Mouse (Mus musculus) lung, embryonic 15.5 days (tissue): ENCODE data around the gene Ago1. TPM values are rescaled to one million over a fixed set of nuclear protein-coding genes. Genes with fewer than 3 reads are reported as not detected.

Experiments used
- ATAC-seq: fragments of 200-750 bp; cut with Nextera tagmentation; 2 replicates; pipeline ENCODE4 v1.8.0; 2017; ENCODE audit warnings: moderate number of reproducible peaks, borderline replicate concordance; ENCODE audit not compliant: low FRiP score, low TSS enrichment; ENCODE audit errors: extremely low read depth
- H3K27ac ChIP-seq: fragments of 300-500 bp; sonication (generic); 2 replicates; pipeline ENCODE4 v1.5.1; 2015; ENCODE audit warnings: moderate library complexity, mild to moderate bottlenecking, inconsistent platforms
- H3K27me3 ChIP-seq: fragments of 300-500 bp; sonication (generic); 2 replicates; pipeline ENCODE4 v1.6.1; 2015; ENCODE audit warnings: inconsistent platforms
- H3K36me3 ChIP-seq: fragments of 300-500 bp; sonication (generic); 2 replicates; pipeline ENCODE4 v1.6.1; 2015; ENCODE audit warnings: inconsistent platforms
- H3K4me1 ChIP-seq: fragments of 300-500 bp; sonication (generic); 2 replicates; pipeline ENCODE4 v1.6.1; 2015; ENCODE audit warnings: inconsistent platforms
- H3K4me2 ChIP-seq: fragments of 300-500 bp; sonication (generic); 2 replicates; pipeline ENCODE4 v1.6.1; 2015; ENCODE audit warnings: inconsistent platforms, mild to moderate bottlenecking, moderate library complexity
- H3K4me3 ChIP-seq: fragments of 300-500 bp; sonication (generic); 2 replicates; pipeline ENCODE4 v1.5.1; 2015; ENCODE audit warnings: mild to moderate bottlenecking, inconsistent platforms
- H3K9ac ChIP-seq: fragments of 300-500 bp; sonication (generic); 2 replicates; pipeline ENCODE4 v1.6.1; 2015; ENCODE audit warnings: inconsistent platforms
- H3K9me3 ChIP-seq: fragments of 300-500 bp; sonication (generic); 2 replicates; pipeline ENCODE4 v1.6.1; 2016; ENCODE audit warnings: inconsistent platforms
- WGBS: fragments of 180-500 bp; shearing (Covaris S2); methylation state at CpG from one replicate; pipeline ENCODE4 v1.1.7; 2015; 5-methylcytosine and 5-hydroxymethylcytosine counted together
- polyA plus RNA-seq: library from polyadenylated mRNA; unstranded; fragments of >200 nt; fragmentation: Nextera tagmentation; extraction: Ambion mirVana; gene quantifications from 2 replicates; pipeline ENCODE4 v1.2.1, GENCODE M21; 2015

Ago1 gene
- 6.0 and 6.7 TPM in 2 replicates for polyA plus RNA-seq

- ATAC-seq, result peak; percentile 84
- peak within 1 kb of the TSS; percentile 94 for H3K9ac ChIP-seq
- peak within 1 kb of the TSS; percentile 64 for H3K4me2 ChIP-seq
- H3K27me3 ChIP-seq, result no peaks in the 10 kb centered on the region
- WGBS, result under 1% methylated on average over 40 of the region's 55 CpGs
- peak within 1 kb of the TSS; percentile 94 for H3K27ac ChIP-seq
- H3K4me1 ChIP-seq, result peaks cover 44% of the 10 kb centered on the region
- H3K4me3 ChIP-seq, result peak within 1 kb of the TSS; percentile 92
- H3K9me3 ChIP-seq, result no peaks in the 10 kb centered on the region
- no peaks in the 10 kb centered on the region for H3K36me3 ChIP-seq
These were observed at the start of gene Ago1 for GRCm38 (mm10) chr4:126468285-126468901. TSS of gene Ago1 (minus strand) at chr4:126468583.

GRCm38 (mm10) chr4:126512308-126513066, 44.1 kb upstream of the Ago1 start:
- H3K27me3 ChIP-seq, result no peaks in the 10 kb centered on the region
- H3K9ac ChIP-seq, result no peak overlapping the region
- ATAC-seq, result peak; percentile 85
- 44% methylated on average over 6 of the region's 6 CpGs for WGBS
- no peak overlapping the region for H3K4me3 ChIP-seq
- peak overlapping the region; percentile 91 for H3K27ac ChIP-seq
- H3K36me3 ChIP-seq, result peaks cover 9% of the 10 kb centered on the region
- H3K9me3 ChIP-seq, result no peaks in the 10 kb centered on the region
- 0 out of 2 replicates have a peak, but pooled peaks cover 5% of the 10 kb centered on the region for H3K4me1 ChIP-seq
- H3K4me2 ChIP-seq, result 0 out of 2 replicates have a peak overlapping the region, but pooled peaks have one; percentile 20

GRCm38 (mm10) chr4:126511013-126511412, 42.6 kb upstream of the Ago1 start:
- no peaks in the 10 kb centered on the region for H3K9me3 ChIP-seq
- WGBS, result 59% methylated on average over 5 of the region's 5 CpGs
- no peak for ATAC-seq
- H3K27me3 ChIP-seq, result no peaks in the 10 kb centered on the region
- 0 out of 2 replicates have a peak, but pooled peaks cover 5% of the 10 kb centered on the region for H3K4me1 ChIP-seq
- peak overlapping the region; percentile 91 for H3K27ac ChIP-seq
- H3K4me3 ChIP-seq, result no peak overlapping the region
- H3K4me2 ChIP-seq, result no peak overlapping the region
- H3K36me3 ChIP-seq, result peaks cover 9% of the 10 kb centered on the region
- no peak overlapping the region for H3K9ac ChIP-seq

- Histone ChIP-seq H3K4me3 (no peak overlapping the region), H3K4me1 (0 out of 2 replicates have a peak, but pooled peaks cover 5% of the 10 kb centered on the region), H3K9me3 (no peaks in the 10 kb centered on the region), H3K9ac (no peak overlapping the region), H3K4me2 (no peak overlapping the region), H3K27ac (no peak overlapping the region), H3K27me3 (no peaks in the 10 kb centered on the region), H3K36me3 (peaks cover 5% of the 10 kb centered on the region)
- WGBS, result 79% methylated on average over 2 of the region's 2 CpGs
- no peak for ATAC-seq
These were observed 40.7 kb upstream of the Ago1 start for GRCm38 (mm10) chr4:126509072-126509471.

GRCm38 (mm10) chr4:126508110-126508899, 39.9 kb upstream of the Ago1 start:
- H3K27ac ChIP-seq, result no peak overlapping the region
- H3K27me3 ChIP-seq, result no peaks in the 10 kb centered on the region
- 0 out of 2 replicates have a peak, but pooled peaks cover 5% of the 10 kb centered on the region for H3K4me1 ChIP-seq
- no peak overlapping the region for H3K4me3 ChIP-seq
- H3K9me3 ChIP-seq, result no peaks in the 10 kb centered on the region
- no peak overlapping the region for H3K4me2 ChIP-seq
- WGBS, result 62% methylated on average over 14 of the region's 14 CpGs
- no peak overlapping the region for H3K9ac ChIP-seq
- no peak for ATAC-seq
- H3K36me3 ChIP-seq, result peaks cover 5% of the 10 kb centered on the region

- H3K4me1 ChIP-seq, result peaks cover 11% of the 10 kb centered on the region; the same call in 1 of the 2 replicates
- no peak overlapping the region for H3K4me3 ChIP-seq
- no peaks in the 10 kb centered on the region for H3K36me3 ChIP-seq
- 52% methylated on average over 8 of the region's 8 CpGs for WGBS
- no peak overlapping the region for H3K4me2 ChIP-seq
- 0 out of 2 replicates have a peak, but pooled peaks have one; percentile 24 for ATAC-seq
- no peaks in the 10 kb centered on the region for H3K9me3 ChIP-seq
- no peaks in the 10 kb centered on the region for H3K27me3 ChIP-seq
- H3K9ac ChIP-seq, result no peak overlapping the region
- peak overlapping the region; percentile 69; the same call in 1 of the 2 replicates for H3K27ac ChIP-seq
These were observed 34.6 kb upstream of the Ago1 start for GRCm38 (mm10) chr4:126502977-126503309.

GRCm38 (mm10) chr4:126502141-126502976, 34.0 kb upstream of the Ago1 start:
- no peak overlapping the region for H3K9ac ChIP-seq
- 47% methylated on average over 6 of the region's 6 CpGs for WGBS

GRCm38 (mm10) chr4:126498601-126499000, 30.2 kb upstream of the Ago1 start:
- WGBS, result 84% methylated on average over 1 of the region's 1 CpGs
- H3K9me3 ChIP-seq, result no peaks in the 10 kb centered on the region
- ATAC-seq, result no peak

More at GRCm38 (mm10) chr4:126502141-126502976, 34.0 kb upstream of the Ago1 start:
- H3K4me1 ChIP-seq, result peaks cover 11% of the 10 kb centered on the region; the same call in 1 of the 2 replicates
- no peak overlapping the region for H3K4me2 ChIP-seq
- peak; percentile 83 for ATAC-seq
- H3K4me3 ChIP-seq, result no peak overlapping the region
- H3K9me3 ChIP-seq, result no peaks in the 10 kb centered on the region
- H3K36me3 ChIP-seq, result no peaks in the 10 kb centered on the region
- peak overlapping the region; percentile 69 for H3K27ac ChIP-seq
- H3K27me3 ChIP-seq, result no peaks in the 10 kb centered on the region

GRCm38 (mm10) chr4:126496963-126497362, 28.6 kb upstream of the Ago1 start:
- no peak overlapping the region for H3K9ac ChIP-seq
- peaks cover 7% of the 10 kb centered on the region; the same call in 1 of the 2 replicates for H3K36me3 ChIP-seq
- H3K27ac ChIP-seq, result peak overlapping the region; percentile 94
- H3K4me2 ChIP-seq, result no peak overlapping the region
- no peaks in the 10 kb centered on the region for H3K9me3 ChIP-seq
- peaks cover 15% of the 10 kb centered on the region for H3K4me1 ChIP-seq
- ATAC-seq, result no peak
- H3K4me3 ChIP-seq, result no peak overlapping the region
- WGBS, result 68% methylated on average over 2 of the region's 2 CpGs
- H3K27me3 ChIP-seq, result no peaks in the 10 kb centered on the region

More at GRCm38 (mm10) chr4:126498601-126499000, 30.2 kb upstream of the Ago1 start:
- Histone ChIP-seq H3K4me3 (no peak overlapping the region), H3K4me2 (no peak overlapping the region), H3K4me1 (peaks cover 26% of the 10 kb centered on the region), H3K27me3 (no peaks in the 10 kb centered on the region), H3K27ac (no peak overlapping the region), H3K9ac (no peak overlapping the region), H3K36me3 (no peaks in the 10 kb centered on the region)

GRCm38 (mm10) chr4:126495942-126496790, 27.8 kb upstream of the Ago1 start:
- Histone ChIP-seq H3K4me3 (no peak overlapping the region), H3K27me3 (no peaks in the 10 kb centered on the region), H3K9me3 (no peaks in the 10 kb centered on the region), H3K4me2 (no peak overlapping the region), H3K36me3 (peaks cover 7% of the 10 kb centered on the region; the same call in 1 of the 2 replicates), H3K9ac (no peak overlapping the region), H3K27ac (peak overlapping the region; percentile 94), H3K4me1 (peaks cover 15% of the 10 kb centered on the region)
- 41% methylated on average over 5 of the region's 5 CpGs for WGBS
- peak; percentile 93 for ATAC-seq
